14 mouse cellular contexts compared by ENCODE assay signal in genomic region chr5:17877044-17877443, GRCm38 (mm10). TPM values are rescaled to one million over a fixed set of nuclear protein-coding genes. Genes with fewer than 3 reads are reported as not detected.
DNase-seq lines count a peak whose midpoint lies in the region; ATAC-seq and TF ChIP-seq lines count a peak whose summit lies in the region.
"Had no signal": no experiment of that assay in that cellular context is flagged by ENCODE, and none has a peak within 500 bp of the region (broad histone marks: within the 10 kb centered on the region; RNA-seq: fewer than 3 reads in every experiment).

No protein-coding gene starts in this region.

- no peaks in the 10 kb centered on the region for H3K36me3 ChIP-seq in heart, embryonic 13.5 days
- H3K36me3 ChIP-seq in lung, postnatal 0 days (ENCODE audit: insufficient read depth, low read length), result no peaks in the 10 kb centered on the region
- no peaks in the 10 kb centered on the region for H3K36me3 ChIP-seq in liver, embryonic 11.5 days (ENCODE audit: control insufficient read depth, insufficient read depth, low read length)
- no peaks in the 10 kb centered on the region for H3K36me3 ChIP-seq in forebrain, embryonic 11.5 days (ENCODE audit: control insufficient read depth, insufficient read depth, low read length)
- H3K36me3 ChIP-seq: embryonic facial prominence, embryonic 10.5 days; forebrain, embryonic 12.5 days had no signal

- TF ChIP-seq CTCF in lung, postnatal 0 days (IDR thresholded peaks at IDR 0.05), result no peak

- no peak overlapping the region for H3K9ac ChIP-seq in heart, embryonic 13.5 days
- H3K9ac ChIP-seq in lung, postnatal 0 days (replicated peaks; ENCODE audit: low read depth), result no peak overlapping the region
- no peak overlapping the region for H3K9ac ChIP-seq in liver, embryonic 11.5 days (ENCODE audit: low read depth, low read length)
- H3K9ac ChIP-seq in forebrain, embryonic 11.5 days (ENCODE audit: low read length), result no peak overlapping the region
- H3K9ac ChIP-seq: forebrain, embryonic 12.5 days had no signal

- no peak for DNase-seq in heart, adult 8-10 months (ENCODE audit: low spot score)
- no peak for DNase-seq in lung, postnatal 0 days (ENCODE audit: low spot score)
- DNase-seq in lung, postnatal 14 days, result no peak
- DNase-seq in liver, embryonic 11.5 days (ENCODE audit: low spot score), result no peak
- DNase-seq in forebrain, embryonic 11.5 days (ENCODE audit: low spot score), result no peak
- no peak for DNase-seq in right cerebral cortex, postnatal 36 days (ENCODE audit: low spot score in 2 of 2)
- DNase-seq in spleen, postnatal 36 days (ENCODE audit: low spot score in 2 of 2), result no peak
- DNase-seq: cerebellum, adult 9-11 months; thymus, postnatal 14 days had no signal

- H3K4me2 ChIP-seq in heart, embryonic 13.5 days, result no peak overlapping the region
- 0 out of 2 replicates have a peak overlapping the region, but pooled peaks have one; percentile 1 for H3K4me2 ChIP-seq in lung, postnatal 0 days (replicated peaks; ENCODE audit: low read depth, low read length)
- H3K4me2 ChIP-seq in liver, embryonic 11.5 days, result no peak overlapping the region
- H3K4me2 ChIP-seq in forebrain, embryonic 11.5 days (ENCODE audit: low read depth, low read length, severe bottlenecking), result no peak overlapping the region
- H3K4me2 ChIP-seq: forebrain, embryonic 12.5 days had no signal

- no peak for ATAC-seq in heart, embryonic 13.5 days (ENCODE audit: extremely low read depth, insufficient number of reproducible peaks, low FRiP score, low TSS enrichment)
- peak; percentile 14; the same call in 1 of the 2 replicates for ATAC-seq in lung, postnatal 0 days
- 0 out of 2 replicates have a peak, but pooled peaks have one; percentile 18 for ATAC-seq in liver, embryonic 11.5 days (replicated peaks; ENCODE audit: low FRiP score)
- ATAC-seq in forebrain, embryonic 11.5 days (replicated peaks; ENCODE audit: low FRiP score), result no peak
- ATAC-seq: activated CD4-positive, CD25-positive, alpha-beta regulatory T cell, adult 4 months had no signal

- H3K27ac ChIP-seq in heart, embryonic 13.5 days (replicated peaks), result peak overlapping the region; percentile 56
- H3K27ac ChIP-seq in lung, postnatal 0 days (ENCODE audit: low read length), result peak overlapping the region; percentile 27
- H3K27ac ChIP-seq in liver, embryonic 11.5 days (ENCODE audit: low read depth, low read length), result no peak overlapping the region
- no peak overlapping the region for H3K27ac ChIP-seq in forebrain, embryonic 11.5 days (ENCODE audit: low read depth, low read length)
- H3K27ac ChIP-seq: embryonic facial prominence, embryonic 10.5 days; forebrain, embryonic 12.5 days; layer of hippocampus, adult 2 months had no signal

- no peaks in the 10 kb centered on the region for H3K9me3 ChIP-seq in heart, embryonic 13.5 days
- no peaks in the 10 kb centered on the region for H3K9me3 ChIP-seq in lung, postnatal 0 days (ENCODE audit: low read length)
- no peaks in the 10 kb centered on the region for H3K9me3 ChIP-seq in liver, embryonic 11.5 days (ENCODE audit: control insufficient read depth, low read length)
- no peaks in the 10 kb centered on the region for H3K9me3 ChIP-seq in forebrain, embryonic 11.5 days (ENCODE audit: control insufficient read depth, low read length)
- H3K9me3 ChIP-seq: embryonic facial prominence, embryonic 10.5 days; forebrain, embryonic 12.5 days had no signal

- WGBS in heart, embryonic 13.5 days, result 28% methylated on average over 7 of the region's 7 CpGs
- WGBS in lung, postnatal 0 days, result 37% methylated on average over 7 of the region's 7 CpGs
- WGBS in liver, embryonic 11.5 days, result 61% methylated on average over 7 of the region's 7 CpGs
- 91% methylated on average over 7 of the region's 7 CpGs for WGBS in forebrain, embryonic 11.5 days

- H3K4me1 ChIP-seq in heart, embryonic 13.5 days, result peaks cover 30% of the 10 kb centered on the region
- peaks cover 6% of the 10 kb centered on the region; the same call in 1 of the 2 replicates for H3K4me1 ChIP-seq in lung, postnatal 0 days (ENCODE audit: insufficient read depth, low read depth, low read length)
- H3K4me1 ChIP-seq in liver, embryonic 11.5 days (replicated peaks; ENCODE audit: control insufficient read depth, insufficient read depth, low read length), result no peaks in the 10 kb centered on the region
- H3K4me1 ChIP-seq in forebrain, embryonic 11.5 days (replicated peaks; ENCODE audit: control insufficient read depth, insufficient read depth, low read length), result no peaks in the 10 kb centered on the region
- H3K4me1 ChIP-seq: embryonic facial prominence, embryonic 10.5 days; forebrain, embryonic 12.5 days had no signal

- H3K27me3 ChIP-seq in heart, embryonic 13.5 days (replicated peaks), result no peaks in the 10 kb centered on the region
- no peaks in the 10 kb centered on the region for H3K27me3 ChIP-seq in lung, postnatal 0 days (replicated peaks; ENCODE audit: insufficient read depth, low read length)
- H3K27me3 ChIP-seq in liver, embryonic 11.5 days (replicated peaks; ENCODE audit: control insufficient read depth, insufficient read depth, low read length), result no peaks in the 10 kb centered on the region
- H3K27me3 ChIP-seq in forebrain, embryonic 11.5 days (ENCODE audit: control insufficient read depth, insufficient read depth, low read length), result no peaks in the 10 kb centered on the region
- H3K27me3 ChIP-seq: forebrain, embryonic 12.5 days had no signal

- no peak overlapping the region for H3K4me3 ChIP-seq in heart, embryonic 13.5 days
- H3K4me3 ChIP-seq in lung, postnatal 0 days (ENCODE audit: low read depth, low read length), result no peak overlapping the region
- no peak overlapping the region for H3K4me3 ChIP-seq in liver, embryonic 11.5 days (ENCODE audit: low read depth, low read length)
- no peak overlapping the region for H3K4me3 ChIP-seq in forebrain, embryonic 11.5 days (ENCODE audit: low read depth, low read length)
- H3K4me3 ChIP-seq: embryonic facial prominence, embryonic 10.5 days; forebrain, embryonic 12.5 days; layer of hippocampus, adult 2 months had no signal

- no peak for TF ChIP-seq EP300 in lung, postnatal 0 days (IDR thresholded peaks at IDR 0.05)

RNA-seq across cellular contexts. Expression of gene Cd36, which starts 11.6 kb away (rescaled TPM):
- 74.1 and 80.4 TPM in 2 replicates for polyA plus RNA-seq in heart, embryonic 13.5 days (2015; fragmentation: Nextera tagmentation; extraction: Ambion mirVana)
- total RNA-seq in heart, adult 8-10 months (2022), result 1,000 to 10,000 TPM; 1,805 to 2,010 (median 1,953) TPM
- polyA plus RNA-seq in lung, postnatal 0 days (2015; fragmentation: Nextera tagmentation; extraction: Ambion mirVana), result 448 and 458 TPM in 2 replicates
- 11.3 and 11.9 TPM in 2 replicates for polyA plus RNA-seq in liver, embryonic 11.5 days (2014; fragmentation: Nextera tagmentation; extraction: Ambion mirVana)
- polyA plus RNA-seq in forebrain, embryonic 11.5 days (2014; fragmentation: Nextera tagmentation; extraction: Ambion mirVana), result 0.87 and 0.96 TPM in 2 replicates

Comparison
In these comparisons a context has a peak if more than half of its experiments do, and no peak if none do; other contexts are left out.
1. ATAC-seq: peak in lung, postnatal 0 days (single experiment) and liver, embryonic 11.5 days (single experiment); none in heart, embryonic 13.5 days (single experiment) and forebrain, embryonic 11.5 days (single experiment).
2. H3K27ac ChIP-seq: peak in heart, embryonic 13.5 days (single experiment) and lung, postnatal 0 days (single experiment); none in liver, embryonic 11.5 days (single experiment) and forebrain, embryonic 11.5 days (single experiment).